Mouse (Mus musculus) c-Kit-positive CD71-negative TER-119-negative erythroid progenitor cells, embryonic 14.5 days (primary cell): ENCODE data around the gene Dcaf11.
A peak's percentile ranks its signal among the peaks of the same experiment; 100 is the strongest.

ENCODE experiments used
- DNase-seq: peaks from one replicate; pipeline ENCODE4 v3.0.0-alpha.2; 2013; ENCODE audit warnings: low read depth

Dcaf11 gene

DNA sequence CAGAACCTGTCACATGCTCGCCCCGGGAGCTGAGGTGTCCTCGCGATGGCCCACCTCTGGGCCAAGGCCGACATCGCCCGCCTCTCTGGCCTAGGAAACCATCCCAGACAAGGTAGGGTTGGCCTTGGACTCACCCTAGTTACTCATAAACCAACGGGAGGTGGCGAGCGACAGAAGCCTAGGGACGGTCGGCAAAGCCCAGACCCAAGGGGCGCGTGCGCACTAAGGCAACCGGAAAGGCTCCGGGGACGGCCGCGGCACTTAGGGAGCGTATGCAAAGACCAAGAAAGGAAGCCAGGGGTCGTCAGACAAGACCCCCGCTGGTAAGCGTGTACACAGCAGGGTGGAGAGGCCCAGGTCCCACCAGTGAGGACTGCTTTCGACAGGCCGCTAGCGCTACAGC is at the start of gene Dcaf11:
Dcaf11 (plus strand) TSS at position 208 of the 403 bp plus-strand sequence.
- peak; percentile 86 for DNase-seq

DNA sequence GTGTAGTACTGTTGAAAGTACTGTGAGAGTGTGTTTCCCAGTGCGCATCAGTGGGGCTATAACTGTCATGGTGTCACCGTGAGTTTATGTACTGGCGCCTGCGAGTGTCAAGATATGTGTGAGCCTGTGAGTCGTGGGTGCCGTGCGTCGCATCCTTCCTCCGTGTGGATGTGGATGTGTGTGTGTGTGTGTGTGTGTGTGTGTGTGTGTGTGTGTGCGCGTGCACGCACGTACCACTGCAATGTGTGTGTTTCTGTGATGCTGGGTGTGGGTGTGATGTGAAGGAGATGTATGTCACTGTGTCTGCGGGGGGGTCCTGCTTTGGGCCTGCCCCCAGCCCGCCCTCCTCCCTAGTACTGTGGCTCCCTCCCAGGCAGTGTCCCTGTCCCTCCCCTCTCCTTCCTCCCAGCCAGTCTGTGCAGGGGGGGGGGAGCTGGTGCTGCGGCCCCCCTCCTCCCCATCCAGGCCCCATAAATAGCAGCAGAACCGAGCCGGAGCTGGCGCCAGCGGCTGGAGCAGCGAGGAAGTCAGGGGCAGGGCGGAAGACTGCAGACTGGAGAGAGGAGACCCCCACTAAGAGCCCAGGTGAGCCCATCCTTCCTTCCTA is 49.6 kb upstream of the Dcaf11 start, which contains the start of gene Cpne6:
Cpne6 (plus strand) TSS at position 321 of the 607 bp plus-strand sequence.
- DNase-seq = no peak

DNA sequence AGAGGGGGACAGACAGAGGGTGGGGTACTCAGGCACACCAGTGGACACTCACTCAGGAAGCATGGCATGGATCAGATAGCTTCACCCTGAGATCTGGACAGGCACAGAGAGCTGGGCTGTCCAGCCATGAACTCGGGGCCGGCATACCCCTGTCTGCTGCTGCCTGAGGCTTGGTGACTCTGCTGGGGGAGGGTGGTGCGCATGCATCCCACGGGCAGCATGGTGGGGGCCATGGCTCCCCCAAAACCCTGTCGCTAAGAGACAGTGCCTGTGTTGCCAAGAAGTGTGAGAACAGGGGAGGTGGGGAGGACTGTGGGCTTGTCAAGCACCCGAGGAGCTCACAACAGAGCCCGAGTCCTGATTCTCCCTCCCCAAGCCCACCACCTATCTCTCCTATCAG is 48.8 kb upstream of the Dcaf11 start:
- DNase-seq = no peak

DNA sequence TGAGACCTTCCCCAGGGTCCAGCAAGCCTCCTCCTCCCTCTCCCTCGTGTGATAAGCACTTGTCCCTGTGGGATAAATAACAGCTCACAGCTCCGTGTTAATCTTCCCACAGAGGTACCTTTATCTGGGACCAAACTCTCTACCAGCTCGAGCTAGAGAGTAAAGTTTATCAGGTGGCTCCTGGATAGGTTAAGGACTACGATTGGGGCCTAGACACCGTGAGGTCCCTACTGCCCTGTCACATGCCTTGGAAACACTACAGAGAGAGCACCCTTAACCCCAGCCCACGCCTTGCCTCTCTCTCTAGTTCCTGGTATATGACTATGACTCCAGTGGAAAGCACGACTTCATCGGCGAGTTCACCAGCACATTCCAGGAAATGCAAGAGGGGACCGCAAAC is 45.9 kb upstream of the Dcaf11 start:
- no peak for DNase-seq

DNA sequence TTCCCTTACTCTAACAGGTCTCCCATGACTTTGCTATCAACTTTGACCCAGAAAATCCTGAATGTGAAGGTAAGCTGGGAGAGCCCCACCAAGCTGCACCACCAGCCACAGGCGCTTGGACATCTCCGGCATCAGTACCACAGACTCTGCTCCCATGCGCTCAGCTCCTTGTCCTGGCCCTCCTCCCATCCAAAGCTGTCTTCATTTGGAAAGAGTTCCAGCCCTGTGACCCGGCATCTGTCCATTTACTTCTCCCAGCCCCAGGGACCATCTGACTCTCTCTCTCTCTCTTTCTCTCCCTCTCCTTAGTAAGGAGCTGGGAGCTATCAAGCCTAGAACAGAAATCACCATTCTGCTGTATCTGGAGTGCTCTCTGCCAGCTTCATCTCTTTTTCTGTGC is 44.0 kb upstream of the Dcaf11 start:
- no peak for DNase-seq

DNA sequence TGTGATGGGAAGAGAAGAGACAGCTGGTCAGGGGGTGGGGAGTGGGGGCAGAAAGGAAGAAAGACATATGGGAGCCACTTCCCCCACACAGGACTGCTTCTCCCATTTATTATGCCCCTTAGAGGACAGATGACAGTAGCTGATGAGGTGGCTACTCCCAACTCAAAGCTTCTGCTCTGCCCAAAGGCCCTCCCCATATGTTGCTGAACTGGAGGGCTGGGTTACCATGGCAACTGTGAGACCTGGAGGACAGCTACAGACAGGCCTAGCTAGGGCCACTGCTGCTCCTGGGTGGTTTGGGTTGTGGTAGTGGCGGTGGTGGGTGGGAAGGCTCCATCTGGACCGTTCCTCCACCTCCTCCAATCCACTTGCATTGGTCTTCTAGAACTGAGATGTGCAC is 40.9 kb upstream of the Dcaf11 start:
- no peak for DNase-seq

DNA sequence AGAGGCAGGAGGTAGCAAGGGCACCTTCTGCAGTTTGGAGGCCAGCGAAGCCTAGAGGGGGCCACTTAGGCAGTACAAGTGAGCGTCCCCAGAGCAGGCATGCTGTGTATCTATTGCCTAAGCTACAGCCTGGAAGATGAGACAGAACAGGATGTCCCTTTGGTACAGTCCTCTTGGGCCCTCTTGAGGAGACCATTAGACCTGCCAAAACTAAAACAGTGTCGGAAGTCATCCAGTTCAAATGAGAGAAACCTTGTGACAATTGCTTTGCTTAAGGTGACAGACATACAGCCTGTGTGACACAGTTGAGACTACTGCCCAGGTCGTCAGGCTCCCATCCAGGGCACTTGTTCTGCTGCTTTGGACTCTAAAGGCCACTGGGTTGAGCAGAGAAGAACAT is 40.2 kb upstream of the Dcaf11 start:
- DNase-seq = no peak

DNA sequence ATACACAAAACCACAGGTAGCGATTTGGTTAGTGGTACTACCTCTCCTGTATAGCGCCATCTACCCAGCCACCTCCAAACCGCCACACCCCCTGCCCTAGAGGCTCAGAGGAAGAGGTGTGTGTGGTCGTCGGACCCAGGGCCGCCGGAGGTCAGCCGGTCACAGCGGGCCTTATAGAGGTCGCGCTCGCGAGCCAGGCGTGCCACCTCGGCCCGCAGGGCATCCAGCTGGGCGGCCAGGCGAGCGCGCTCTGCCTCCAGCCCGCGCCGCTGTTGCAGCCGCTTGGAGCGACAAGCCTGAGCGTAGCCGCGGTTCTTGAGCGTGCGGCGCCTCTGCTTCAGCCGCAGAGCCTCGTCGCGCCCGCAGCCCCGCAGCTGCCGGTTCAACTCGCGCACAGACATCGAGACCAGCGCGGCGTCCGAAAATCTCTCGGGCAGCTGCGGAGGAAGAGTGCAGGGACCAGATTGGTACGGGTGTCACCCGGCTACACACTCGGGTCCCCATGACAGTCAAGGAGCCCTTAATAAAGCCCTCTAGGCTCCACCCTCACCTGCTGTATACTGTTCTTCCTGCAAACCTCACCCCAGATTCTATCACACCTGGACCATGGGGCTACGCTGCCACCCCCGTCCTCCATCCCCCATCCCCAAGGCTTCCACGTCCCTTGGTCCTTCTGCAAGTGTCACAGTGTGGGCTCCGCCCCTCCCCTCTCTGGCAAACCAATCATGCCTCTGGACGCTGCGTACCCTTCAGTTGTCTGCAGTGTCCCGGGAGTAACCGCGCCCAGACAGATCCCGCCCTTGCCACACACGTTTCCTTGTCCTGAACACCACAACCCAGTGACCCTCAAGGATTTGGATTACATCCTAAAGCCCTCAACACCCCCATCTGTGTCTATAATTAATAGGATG is 39.1 kb upstream of the Dcaf11 start:
- no peak for DNase-seq

DNA sequence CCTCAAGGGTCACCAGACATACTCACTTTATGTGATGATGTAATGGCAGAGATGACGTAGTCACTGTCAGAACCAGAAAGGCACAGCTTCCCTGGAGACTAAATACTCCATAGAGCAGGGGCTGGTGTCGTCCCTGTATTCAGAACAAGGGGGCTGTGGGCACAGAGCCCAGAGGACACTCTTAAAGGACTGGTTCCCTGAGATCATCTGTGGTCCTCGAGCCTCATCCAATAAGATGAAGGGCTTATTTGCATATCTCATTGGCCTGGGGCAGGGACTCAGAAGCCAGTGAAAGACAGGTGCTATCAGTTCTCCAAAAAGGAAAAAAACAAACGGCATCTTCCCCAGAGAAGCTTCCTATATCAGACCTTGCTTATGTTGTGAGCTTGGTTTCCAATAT is 35.7 kb upstream of the Dcaf11 start:
- no peak for DNase-seq

DNA sequence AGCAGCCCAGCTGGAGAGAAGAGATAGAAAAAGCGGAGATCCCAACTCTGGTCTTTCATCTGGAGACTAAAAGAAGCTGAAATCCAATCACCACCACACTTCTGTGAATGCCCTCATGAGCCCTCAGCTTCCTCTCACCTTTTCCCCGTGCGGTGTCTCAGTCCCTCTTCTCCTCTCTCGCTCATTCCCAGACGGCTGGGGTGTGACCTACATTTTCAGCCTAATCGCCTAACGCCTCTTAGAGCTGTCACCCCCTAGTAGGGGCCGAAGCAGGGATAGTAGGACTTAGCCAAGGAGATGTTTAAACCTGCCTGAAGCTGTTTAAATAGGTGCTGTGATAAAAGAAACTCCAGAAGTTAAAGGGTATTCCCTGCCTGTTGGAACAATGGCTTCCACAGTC is 35.0 kb upstream of the Dcaf11 start, which contains the start of gene Nrl:
Nrl (minus strand) TSS at position 197 of the 400 bp plus-strand sequence.
- no peak for DNase-seq

DNA sequence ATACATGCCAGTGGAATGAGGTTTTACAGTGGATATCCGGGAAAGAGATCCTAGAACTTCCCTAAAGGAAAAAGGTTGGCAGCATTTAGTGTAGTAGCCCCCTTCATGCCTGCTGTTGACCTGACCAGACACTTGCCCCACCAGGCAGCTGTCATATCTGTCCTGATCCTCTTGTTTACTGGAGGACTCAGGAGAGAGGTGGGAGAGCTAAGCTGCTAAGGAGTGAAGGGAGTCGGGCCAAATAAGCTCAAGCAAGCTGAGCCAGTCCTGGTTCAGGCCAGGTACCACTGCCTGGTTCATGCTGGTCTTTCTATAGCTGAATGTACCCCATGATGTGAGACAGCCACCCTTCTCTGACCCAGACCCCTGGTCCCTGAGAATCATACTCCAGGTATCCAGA is 33.1 kb upstream of the Dcaf11 start:
- DNase-seq = no peak

DNA sequence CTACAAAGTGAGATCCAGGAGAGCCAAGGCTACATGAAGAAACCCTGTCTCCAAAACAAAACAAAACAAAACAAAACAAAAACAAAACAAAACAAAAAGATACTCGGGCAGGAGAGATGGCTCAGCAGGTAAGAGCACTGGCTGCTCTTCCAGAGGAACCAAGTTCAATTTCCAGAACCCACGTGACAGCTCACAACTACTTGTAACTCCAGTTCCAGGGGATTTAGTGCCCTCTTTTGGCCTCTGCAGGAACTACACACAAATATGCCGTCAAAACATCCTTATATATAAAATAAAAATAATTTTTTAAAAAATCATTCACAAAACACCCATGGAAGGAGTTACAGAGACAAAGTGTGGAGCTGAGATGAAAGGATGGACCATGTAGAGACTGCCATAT is 31.9 kb upstream of the Dcaf11 start:
- DNase-seq = peak; percentile 50

DNA sequence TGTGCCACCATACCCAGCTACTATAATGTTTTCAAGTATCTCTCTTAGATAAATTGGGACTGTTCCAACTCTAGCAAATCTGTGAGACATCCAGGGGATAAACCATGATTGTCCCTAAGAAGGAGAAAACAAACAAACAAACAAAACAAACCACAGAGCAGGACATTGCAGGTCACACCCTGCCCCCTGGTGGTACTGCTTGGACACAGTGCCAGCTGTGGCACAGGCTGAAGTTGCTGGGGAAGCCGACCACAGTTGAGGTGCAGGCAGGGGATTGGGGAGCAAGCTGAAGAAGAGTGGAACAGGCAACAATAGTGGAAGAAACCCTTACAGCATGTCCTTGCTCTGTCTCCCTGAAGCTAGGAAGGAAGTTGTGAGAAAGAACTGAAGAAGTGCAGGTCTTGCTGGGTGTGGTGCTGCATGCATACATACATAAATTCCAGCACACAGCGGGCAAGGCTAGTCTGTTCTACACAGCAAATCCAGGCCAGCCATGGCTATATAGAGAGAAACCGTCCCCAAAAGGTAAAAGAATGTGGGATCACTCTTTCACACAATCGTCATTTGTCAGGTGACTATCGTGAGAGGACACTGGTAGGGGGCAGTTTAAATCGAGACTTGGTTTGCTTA is 23.6 kb upstream of the Dcaf11 start:
- DNase-seq = no peak

DNA sequence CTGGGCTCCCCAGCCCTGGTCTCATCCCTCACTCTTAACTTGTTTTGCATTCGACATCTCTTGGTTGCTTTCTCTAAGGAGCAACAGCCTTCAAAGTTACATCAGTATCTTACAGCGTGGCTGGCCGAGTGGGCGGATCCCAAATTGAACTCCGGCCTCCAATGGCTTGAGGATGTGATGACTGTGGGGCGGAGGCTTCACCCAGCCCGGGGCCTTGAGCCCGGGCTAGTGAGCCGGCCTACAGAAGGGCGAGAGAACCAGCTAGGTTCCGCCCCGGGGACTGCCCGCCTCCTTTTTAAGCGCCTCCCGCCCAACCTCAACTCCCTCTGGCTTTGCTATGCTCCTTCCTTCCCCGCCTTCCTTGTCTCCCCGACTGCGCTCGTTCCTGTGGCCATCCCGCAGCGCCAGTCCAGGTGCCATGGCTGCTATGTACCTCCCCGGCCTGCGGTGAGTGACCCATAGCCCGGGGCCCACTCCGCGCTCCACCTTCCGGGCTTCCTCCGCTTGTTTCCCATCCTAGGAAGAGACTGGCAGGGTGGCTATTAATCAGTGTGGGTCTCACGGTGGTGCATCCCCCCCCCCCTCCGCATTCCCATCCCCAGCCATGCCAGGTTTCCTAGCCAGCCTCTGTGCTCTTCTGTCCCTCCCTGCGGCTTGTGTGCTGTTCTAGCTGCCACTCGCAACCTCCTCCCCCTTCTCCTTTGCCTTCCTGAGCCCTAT is 19.6 kb upstream of the Dcaf11 start, which contains the start of gene Pck2:
Pck2 (plus strand) TSS at position 200 of the 720 bp plus-strand sequence.
- peak; percentile 85 for DNase-seq

DNA sequence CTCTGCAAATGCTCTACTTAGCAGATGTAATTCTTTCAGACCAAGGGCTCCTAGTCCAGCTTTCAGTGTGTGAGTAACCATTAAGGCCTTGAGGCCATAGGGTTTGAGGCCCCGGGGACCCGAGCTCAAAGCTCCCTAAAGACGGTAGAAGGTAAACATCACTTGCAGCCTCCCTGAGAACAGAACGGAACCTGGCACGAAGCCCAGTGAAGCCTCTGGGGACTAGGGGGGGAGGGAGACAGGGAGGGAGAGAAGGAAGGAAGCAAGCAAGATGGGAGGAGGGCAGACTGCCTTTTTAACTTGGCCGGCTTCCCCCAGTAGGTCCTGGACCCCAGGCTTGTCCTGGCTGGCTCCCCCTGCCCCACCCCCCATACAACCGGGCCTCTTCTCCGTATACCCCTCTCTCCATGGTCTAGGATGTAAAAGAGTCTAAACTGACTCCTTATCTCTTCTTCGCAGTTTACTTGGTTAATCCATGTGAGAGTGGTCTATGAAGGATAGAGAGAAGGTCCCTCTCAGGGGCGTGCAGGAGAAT is 19.0 kb upstream of the Dcaf11 start:
- no peak for DNase-seq

DNA sequence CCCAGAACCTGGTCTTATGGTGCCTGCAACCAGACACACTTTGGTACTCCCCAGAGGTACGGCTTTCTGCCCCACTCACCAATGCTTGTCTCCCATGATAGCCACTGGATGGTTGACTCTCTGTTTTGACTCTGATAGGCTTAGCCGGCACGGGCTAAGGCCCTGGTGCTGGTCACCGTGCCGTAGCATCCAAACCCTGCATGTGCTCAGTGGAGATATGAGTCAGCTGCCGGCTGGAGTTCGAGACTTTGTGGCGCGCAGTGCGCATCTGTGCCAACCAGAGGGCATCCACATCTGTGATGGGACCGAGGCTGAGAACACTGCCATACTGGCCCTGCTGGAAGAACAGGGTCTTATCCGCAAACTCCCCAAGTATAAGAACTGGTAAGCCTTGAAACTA is 17.5 kb upstream of the Dcaf11 start:
- no peak for DNase-seq

DNA sequence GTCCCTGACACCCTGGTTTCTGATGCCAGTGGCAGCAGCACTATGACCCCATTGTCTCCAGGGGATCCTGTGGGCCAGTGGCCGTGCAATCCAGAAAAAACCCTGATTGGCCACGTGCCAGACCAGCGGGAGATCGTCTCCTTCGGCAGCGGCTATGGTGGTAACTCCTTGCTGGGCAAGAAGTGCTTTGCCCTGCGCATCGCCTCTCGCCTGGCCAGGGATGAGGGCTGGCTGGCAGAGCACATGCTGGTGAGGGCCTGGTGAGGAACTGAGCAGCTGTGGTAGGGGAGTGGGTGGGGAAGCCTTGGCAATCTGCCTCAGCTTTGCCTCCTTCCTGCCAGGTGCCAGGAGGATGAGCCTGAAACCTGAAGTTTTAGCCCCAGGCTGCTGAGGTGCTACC is 15.5 kb upstream of the Dcaf11 start:
- DNase-seq = no peak

DNA sequence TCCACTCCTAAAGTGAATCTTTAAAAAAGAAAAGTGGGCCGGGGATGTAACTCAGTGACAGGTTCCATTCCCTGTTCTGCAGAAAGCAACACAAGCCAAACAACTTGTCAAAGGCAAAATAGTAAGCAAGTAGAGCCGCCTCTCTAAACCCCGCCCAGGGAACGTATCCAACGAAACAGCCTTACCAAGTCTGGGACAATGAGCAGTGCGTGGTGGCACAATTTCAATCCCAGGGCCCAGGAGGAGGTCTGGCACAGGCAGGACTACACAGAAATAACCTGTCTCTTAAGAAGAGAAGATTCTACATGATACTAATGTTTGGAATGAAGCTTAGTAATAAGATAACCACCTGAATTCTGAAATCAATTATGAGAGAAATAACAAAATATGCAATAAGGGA is 9.6 kb upstream of the Dcaf11 start:
- no peak for DNase-seq

DNA sequence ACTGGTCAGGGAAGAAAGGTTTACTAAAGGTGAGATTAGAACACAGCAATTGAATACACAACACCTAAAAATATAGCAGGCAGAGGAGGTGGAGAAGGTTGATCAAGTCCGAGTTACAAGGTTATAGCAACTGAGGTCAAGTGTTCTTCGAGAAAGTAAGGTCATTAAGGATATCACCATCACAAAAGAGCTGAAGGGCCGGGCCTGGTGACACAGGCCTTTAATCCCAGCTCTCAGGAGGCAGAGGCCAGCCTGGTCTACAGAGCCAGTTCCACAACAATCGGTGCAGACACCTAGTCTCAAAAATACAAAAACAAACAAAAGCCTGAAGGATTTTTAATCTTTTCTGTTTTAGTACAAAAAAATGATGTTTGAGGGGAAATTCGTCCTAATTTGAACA is 8.5 kb upstream of the Dcaf11 start:
- DNase-seq = no peak

DNA sequence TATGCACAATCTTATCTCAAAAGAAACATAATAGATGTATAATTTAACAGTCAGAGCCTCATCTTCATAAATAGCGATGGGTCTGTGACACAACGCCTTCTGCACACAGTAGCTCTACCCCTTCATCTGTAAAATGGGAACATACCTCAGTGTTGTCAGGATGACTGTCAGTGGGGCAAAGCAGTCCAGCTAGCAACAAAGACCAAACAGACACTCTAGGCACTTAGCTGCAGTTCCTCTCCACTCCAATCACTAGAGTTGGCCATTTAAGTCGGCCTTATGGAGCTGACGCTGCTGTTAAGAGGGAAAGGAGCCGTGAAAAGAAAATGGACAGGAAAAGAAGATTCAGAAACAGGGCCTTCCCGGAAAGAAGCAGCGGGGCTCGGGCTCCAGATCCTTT is 8.0 kb upstream of the Dcaf11 start:
- DNase-seq = no peak

DNA sequence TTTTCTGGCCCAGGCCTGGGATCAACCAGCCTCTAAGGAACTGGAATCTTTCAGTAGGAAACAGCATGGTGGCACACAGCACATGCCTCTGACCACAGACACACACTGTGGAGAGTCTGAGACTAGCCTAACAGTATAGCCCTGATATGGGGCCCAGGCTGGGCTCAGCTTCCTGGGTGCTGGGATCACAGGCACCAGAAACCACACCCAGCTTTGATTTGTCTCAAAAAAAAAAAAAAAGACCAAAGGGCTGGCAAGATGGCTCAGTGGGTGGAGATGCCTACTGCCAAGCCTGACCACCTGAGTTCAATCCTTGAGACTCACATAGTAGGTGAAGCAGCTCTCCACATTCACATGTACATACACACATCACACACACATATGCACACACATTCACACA is 5.2 kb upstream of the Dcaf11 start:
- no peak for DNase-seq

DNA sequence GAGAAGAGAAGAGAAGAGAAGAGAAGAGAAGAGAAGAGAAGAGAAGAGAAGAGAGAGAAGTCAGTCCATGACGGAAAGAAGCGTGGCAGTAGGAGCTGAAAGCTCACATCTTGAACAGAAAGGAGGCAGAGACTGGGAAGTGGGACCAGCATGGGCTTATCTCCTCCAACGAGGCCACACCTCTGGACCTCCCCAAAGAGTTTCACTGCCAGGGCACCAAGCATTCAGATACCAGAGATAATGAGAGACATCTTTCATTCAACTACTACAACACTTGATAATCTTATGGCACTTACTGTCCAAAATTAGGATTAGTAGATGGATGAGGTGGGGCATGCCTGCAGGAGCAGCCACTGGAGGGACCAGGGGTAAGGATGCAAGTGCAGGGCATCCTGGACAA is 4.0 kb upstream of the Dcaf11 start:
- no peak for DNase-seq
